Mouse (Mus musculus) forelimb bud, embryonic 11.5 days (tissue): ENCODE measurements around the gene Map1s.
A peak's percentile ranks its signal among the peaks of the same experiment; 100 is the strongest.
"Not testable (repeated sequence)": the region's sequence is repeated elsewhere in the genome, so short reads cannot be mapped to it uniquely, and the experiment has no call there.

ENCODE experiments used
- DNase-seq: peaks from one replicate; pipeline ENCODE4 v3.0.0-alpha.2; 2012; ENCODE audit warnings: low read depth, low spot score

Gene Map1s

DNA sequence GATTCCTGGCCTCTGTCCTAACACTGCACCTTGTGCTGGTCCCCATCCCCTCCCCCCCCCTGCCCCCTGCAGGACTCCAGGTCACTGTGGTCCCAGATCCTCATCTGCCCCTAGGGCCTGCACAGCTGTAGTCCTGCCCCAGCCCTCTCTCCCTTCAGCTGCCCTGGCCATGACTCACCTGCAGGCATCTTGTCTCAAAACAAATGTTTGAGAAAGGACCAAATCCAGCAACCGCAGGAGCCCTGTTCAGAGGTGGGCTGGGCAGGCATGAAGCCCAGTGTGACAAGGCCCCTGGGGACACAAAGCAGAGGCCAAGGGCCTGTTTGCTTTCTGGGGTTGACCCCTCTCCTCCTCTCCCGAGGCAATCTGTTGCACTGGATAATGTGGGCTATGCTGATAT, 27.6 kb upstream of the Map1s start:
- no peak for DNase-seq

DNA sequence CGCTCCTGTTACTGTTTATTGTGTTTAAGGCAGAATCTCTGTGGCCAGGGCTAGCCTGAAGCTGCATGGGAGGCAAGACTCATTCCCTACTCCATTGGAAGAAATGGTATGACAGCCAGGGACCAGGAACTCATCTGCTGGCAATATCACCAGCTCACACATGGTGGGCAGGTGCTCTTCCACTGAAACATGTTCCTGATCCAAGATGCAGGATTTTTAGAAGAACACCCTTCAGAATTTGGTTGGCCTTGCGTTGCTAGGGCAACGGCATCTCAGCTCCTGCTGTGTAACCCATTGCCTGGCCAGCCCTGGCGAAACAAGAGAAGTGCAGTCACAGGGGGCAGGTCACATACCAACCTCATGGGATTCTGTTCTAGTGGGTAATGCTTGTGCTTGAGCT, 26.2 kb upstream of the Map1s start:
- no peak for DNase-seq

DNA sequence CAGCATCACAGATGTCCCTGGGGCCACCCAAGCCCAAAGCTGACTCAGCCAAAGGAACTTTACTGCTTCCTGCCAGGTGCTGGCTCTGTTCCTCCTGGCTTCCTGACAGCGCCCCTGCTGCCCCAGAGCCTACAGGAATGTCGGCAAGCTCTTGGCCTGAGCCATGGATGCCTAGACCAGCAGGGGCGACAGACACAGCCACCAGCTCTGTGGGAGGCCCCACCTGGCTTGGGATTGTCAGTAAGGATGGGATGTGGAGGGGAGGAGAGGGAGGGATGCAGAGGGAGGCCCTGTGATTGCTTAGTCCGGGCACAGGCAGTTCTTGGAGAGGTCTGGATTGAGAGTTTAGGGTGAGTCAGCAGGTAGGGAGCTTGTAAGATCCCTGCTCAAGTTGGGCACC, 25.6 kb upstream of the Map1s start:
- no peak for DNase-seq

DNA sequence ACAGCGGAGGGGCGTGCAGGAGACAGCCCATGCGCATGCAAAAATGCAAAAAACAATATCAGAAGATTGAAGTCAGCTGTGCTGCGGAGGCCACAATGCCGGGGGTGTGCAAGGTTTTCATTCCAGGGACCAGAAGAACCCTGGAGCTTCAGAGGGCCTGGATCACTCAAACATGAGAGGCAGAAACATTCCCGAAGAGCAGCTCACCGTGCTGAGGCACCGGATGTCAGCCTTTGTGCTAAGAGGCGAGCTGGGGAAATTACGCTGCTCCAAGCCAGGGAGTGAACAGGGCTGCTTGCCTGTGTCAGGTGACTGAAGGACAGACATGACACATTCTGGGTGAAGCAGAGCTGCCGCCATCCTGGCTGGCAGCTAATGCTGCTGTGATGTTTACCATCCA, 25.2 kb upstream of the Map1s start:
- no peak for DNase-seq

DNA sequence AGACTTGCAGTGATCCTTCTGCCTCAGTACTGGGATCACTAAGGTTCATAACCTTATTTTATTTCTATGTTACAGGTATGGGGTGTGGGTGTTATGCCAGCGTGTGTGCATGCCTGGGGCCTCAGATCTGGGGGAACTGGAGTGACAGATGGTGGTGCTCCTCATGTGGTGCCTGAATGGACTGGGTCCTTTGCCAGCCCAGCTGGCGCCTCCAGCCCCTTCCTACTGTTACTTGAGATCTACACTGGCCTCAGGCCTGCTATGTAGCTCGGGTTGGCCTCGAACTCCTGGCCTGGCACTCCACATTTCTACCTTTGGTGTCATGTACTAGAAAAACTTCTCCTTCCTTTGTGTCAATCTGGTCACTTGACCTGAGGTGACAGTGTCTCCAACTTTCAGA, 21.5 kb upstream of the Map1s start:
- no peak for DNase-seq

DNA sequence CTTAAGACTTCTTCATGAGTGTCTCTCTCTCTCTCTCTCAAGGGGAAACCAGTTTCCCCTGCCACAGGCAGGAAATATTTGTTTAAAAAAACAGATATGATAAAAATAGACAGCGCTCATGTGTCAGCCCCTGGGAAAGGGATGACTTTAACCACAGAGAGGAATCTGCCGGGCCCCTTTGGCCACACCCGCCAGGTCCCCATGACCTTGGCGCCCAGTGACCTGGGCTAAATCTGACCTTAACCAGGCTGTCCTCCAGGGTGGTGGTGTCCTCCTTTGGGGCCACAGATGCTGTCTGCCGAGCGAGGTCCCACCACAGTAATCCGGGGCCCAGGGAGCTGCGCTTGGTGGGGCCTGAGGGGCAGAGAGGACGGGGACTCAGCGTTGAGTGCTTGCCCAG, 21.0 kb upstream of the Map1s start:
- no peak for DNase-seq

DNA sequence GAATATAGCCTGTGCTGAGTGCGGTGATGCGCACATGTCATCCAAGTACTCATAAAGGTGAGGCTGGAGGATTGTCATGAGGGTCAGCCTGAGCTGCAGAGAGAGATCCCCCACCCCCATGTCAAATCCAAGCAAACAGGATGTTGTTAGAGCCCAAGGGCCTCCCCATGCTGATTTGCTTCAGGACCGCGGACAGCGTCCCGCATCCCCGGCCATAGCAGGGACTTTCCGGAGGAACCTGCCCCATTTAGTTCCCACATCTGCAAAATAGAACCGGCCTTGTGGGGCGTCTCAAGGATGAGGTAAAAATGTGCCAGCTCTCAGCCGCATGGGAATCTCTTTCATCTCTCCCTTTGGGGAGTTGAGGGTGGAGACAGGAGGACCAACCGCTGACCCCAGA, 20.1 kb upstream of the Map1s start:
- DNase-seq = peak; percentile 69

DNA sequence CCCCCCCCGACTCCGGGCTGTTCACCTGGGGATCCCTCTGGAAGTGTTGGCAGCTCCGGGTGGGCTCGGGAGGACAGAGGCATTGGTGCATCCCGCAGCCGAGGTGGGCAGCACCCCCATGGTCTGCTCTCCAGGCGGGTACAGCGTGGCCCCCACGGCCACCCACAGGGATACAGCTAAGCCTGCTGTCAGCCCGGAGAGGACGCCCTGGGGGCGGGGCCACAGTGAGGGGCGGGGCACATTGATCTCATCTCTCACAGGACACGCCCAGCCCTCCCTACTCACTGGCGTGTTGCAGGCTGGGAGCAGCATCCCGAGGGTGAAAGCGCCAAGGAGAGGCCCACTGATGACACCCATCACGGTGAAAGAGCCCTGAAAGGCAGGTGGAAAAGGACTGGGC, 18.1 kb upstream of the Map1s start:
- no peak for DNase-seq

DNA sequence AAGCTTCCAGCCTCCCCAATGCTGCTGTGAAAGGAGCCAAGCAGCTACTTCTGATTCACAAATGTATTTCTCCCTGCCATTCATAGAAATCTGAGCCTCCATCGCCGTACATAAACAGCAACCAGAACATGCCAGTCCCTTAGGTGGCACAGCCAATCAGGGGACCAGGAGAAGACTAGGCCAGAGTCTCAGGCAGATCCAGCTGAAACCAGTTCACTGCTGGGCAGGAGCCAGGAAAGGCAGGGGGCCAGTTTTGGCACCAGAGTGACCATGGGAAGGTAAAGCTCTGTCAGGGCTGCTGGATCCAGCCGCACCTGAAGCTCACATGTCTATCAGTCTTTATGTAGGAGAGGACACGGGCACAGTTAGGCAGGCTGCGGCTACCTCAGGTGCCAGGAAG, 15.1 kb upstream of the Map1s start:
- no peak for DNase-seq

DNA sequence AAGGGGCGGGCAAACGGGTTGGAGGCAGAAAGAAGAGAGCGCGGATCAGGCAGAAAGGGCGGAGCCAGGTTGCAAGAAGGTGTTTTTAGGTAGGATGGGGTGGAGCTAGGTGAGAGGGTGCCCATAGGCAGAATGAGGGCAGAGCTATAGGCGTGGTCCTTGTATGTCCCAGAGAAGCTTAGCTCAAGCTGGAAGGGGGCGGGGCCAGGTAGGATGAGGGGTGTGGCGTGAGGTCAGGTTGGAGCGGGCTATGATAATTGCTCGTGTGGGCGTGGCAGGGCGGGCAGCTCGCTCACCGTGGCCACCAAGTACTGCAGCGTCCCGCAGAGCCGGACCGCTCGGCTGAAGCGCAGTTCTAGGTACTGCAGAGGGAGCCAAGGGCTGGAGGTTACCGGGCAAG, 14.4 kb upstream of the Map1s start:
- no peak for DNase-seq

DNA sequence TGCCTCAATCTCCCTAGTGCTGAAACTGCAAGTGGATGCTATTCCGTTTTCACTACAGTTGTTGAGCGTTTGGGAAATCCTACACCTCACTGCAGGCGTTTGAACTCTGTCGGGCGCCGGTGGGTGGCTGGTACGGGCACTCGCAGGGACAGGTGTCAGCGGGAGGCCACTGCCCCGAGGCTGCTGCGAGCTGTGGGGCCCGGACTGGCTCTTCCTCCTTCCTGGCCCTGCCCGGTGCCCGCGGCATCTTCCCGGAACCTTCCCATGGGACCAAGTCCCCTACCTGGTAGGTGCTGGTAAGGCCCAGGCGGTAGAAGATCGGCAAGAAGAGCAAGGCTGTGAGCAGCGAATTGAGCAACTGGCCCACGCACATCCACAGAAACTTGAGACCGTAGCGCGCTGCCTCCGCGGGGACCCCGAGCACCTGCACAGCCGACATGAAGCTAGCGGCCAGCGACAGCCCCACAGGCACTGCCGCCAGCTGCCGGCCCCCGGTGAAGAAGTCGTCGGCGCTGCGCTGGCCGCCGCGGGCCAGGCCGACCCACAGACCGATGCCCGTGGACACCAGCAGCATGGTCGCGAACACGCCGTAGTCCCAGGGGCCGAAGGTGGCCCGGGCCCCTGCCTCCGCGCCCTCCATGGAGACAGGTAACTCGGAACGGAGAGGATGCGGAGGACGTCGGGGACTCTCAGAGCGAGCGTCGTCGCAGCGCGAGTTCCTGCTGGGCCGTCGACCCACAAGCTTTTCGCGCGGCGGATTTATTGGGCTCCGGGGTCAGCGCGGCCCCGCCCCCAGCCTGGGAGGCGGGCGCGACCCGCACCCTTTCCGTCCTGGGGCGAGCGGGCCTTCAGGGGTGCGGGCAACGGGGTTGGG, 13.5 kb upstream of the Map1s start, which contains the start of gene Slc5a5:
Gene Slc5a5 (minus strand): TSS at position 736 of the 874 bp plus-strand sequence.
- no peak for DNase-seq

DNA sequence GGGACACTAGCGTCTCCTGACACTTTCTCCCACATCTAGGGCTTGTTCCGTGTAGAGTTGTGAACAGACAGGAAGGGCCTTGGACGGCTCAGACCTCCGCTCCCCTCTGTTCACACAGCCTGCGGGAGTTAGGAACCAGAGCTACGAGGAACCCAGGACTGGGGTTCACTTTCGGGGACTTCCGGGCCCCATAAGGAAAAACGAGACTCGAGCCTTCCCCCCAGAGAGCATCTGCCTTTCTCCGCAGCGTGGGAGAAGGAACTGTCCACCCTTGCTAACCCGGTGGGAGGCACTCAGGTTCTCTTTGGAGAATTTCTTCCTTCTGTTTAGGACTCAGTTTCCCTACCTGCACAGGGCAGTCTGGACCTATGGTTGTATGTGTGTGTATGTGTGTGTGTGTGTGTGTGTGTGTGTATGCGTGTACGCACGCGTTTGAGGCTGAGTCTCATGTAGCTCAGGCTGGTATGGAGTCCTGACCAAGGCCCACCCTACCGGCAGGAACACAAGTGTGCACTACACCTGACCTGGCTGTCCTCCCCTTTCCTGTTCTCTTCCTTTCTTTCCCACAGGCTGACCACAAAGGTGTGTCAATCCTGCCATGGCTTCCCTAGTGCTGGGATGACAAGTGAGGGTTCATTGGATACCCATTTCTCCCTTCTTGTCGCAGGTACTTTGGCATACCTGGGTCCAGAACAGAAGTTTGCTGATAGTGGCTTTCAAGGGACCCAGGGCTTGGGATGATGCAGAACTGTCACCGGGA, 12.7 kb upstream of the Map1s start:
- DNase-seq = no peak

DNA sequence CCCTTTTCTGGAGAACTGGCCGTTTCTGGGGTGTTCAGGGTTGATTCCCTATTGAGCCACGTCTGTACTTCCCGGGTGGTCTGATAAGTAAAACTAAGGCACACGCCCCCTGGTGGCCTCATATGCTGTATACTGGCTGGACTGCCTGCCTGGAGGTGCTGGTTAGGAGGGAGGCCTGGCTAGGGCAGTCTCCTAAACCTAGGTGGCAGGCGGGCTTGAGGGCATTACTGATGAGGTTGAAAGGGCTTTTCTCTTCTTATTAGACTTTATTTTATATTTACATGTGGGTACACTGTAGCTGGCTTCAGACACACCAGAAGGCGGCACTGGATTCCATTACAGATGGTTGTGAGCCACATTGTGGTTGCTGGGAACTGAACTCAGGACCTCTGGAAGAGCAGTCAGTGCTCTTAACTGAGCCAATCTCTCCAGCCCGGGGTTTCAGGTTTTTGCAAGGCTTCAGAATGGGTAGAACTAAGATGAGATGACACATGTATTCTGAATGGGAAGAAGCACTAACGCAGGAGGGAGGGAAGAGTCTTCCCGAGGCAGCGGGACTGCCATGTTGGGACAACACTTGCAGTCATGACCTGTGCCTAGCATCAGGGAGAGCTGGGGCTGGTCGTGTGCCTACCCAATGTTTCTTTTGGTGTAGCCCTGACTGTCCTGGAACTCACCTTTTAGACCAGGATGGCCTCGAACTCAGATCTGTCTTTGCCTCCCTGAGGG, 11.9 kb upstream of the Map1s start:
- DNase-seq = peak; percentile 88

DNA sequence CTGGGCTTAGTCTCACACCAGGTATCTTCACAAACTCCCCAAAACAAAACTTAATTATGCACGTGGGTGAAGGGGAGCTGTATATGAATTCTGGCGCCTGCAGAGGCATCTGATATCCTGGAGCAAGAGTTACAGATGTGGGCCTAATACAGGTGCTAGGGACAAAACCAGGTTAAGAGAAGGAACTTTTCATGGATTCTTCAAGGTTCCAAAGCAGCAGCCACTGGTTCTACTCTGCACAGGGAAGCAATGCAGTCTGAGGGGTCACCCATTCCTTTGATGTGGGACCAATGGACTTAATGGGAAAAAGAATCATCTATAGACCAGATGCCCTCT, 11.4 kb upstream of the Map1s start:
- no peak for DNase-seq

DNA sequence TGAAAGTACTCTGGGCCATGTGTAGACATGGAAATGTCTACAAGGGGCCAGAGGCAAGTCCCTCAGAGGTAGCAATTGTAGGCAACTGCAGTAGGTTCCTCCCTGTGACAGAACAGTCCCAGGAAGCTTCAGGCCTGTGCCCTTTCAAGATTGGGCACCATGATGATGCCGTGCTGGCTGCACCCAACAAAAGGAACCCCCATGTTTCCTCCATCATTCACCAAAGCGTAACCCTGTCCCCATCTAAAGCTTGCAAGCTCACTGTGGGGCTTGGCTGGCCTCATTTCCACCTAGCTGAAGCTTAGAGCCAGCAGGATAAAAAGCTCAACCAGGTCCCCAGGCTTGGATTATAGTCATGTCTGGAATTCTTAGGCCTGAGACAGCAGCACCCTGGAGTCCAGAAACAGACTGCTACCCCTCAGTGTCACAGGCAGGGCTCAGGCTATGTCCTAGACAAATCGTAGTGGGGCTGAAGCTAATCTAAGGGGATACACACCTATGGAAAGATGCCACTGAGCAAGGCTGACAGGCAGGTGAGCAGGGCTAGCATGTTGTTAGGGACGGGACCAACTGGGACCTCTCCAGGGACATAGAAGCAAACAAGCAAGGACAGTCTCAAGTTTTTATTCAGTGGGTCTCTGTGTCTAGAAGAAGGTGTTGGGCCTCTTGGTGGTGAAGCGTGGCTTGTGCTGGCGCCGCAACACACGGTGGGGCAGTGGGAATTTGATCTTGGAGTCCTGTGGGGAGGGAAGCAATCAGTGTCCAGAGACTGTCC, 10.8 kb upstream of the Map1s start:
- DNase-seq = no peak

DNA sequence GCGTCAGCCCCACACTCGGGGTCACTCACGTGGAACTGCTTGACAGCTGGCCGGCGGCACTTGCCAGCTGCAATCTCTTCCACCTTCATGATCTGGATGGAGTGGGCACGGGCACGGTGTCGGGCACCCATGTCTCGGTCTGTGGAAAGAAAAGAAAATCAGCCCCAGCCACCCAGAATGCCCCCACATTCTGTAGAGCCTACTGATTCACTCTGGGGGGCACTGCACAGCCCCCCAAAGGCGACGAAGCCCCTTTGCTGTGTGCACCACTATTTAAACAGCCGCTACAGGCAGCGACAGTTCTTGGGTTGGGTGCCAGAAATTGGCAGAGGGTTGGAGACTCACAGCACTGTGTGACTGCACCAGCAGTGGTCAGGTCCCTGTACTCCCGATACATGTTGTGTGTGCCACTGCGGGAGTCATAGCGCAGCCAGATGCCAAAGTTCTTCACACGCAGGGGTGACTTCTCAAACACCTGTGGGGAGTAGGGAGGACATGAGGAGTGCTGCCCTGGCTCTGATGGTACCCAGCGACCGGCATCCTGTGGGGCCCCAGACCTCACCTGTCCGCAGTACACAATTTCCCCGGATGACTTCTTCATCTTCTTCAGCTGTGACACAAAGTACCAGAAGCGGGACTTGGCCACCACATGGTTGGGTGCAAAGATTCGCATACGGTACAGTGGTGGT, 10.0 kb upstream of the Map1s start:
- not testable (repeated sequence) for DNase-seq

DNA sequence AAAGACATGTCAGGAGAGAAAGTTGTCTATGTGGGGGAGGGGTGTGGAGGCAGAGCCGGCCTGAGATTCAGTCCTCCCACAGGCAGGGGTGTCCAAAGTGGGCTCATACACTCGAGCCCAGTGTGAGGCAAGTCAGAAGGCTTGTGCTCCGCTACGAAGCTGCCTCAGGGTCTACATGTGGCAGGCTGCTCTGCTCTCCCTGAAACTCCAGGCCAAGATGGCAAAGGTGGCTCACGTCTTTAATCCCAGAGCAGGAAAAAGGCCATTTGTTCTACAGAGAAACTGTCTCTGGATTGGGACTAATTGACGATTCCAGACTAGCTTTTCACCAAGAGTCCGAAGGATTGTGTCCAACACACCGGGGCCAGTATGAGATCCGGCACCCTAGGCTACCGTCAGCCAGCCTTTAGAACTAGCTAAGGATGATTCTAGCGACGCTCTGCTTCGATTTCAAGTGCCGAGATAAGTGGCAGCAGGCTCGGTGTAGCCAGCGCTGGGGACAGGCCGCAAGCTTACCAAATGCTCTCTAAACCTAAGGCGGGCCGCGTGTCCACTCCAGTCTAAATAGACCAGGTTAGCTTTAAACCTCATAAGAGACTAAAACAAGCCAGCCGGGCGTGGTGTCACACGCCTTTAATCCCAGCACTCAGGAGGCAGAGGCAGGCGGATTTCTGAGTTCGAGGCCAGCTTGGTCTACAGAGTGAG, 9.3 kb upstream of the Map1s start:
- DNase-seq = no peak

DNA sequence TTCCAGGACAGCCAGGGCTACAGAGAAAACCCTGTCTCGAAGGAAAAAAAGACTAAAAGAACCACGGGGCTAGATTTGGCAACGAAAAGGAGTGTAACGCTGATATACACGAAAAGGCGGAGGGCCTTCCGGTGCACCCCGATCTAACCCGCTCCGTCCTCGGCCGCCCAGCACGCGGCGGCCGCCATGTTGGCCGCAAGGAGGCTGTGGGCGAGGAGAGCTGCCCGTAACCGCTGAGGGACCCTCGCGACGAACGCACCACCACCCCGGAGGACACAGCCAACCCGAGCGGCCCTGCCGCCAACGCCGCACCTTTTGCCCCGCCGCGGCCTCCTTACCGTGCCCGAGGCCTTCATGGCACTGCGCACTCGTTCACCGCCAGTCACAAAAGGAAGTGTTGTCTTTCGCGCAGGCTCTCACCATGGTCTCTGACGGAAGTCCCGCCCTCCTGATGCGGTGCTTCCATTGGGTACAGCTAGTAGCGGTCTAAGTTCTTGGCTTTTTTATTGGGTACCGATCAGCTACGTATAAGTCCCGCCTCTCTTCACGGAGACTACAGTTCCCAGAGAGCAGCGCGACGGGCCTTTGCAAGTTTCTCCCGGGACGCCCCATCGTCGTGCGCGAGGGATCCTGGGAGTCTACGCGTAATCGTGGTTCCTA, 8.6 kb upstream of the Map1s start, which contains the start of gene Rpl18a:
Gene Rpl18a (minus strand): TSS at position 392 of the 660 bp plus-strand sequence.
- DNase-seq = peak; percentile 98

DNA sequence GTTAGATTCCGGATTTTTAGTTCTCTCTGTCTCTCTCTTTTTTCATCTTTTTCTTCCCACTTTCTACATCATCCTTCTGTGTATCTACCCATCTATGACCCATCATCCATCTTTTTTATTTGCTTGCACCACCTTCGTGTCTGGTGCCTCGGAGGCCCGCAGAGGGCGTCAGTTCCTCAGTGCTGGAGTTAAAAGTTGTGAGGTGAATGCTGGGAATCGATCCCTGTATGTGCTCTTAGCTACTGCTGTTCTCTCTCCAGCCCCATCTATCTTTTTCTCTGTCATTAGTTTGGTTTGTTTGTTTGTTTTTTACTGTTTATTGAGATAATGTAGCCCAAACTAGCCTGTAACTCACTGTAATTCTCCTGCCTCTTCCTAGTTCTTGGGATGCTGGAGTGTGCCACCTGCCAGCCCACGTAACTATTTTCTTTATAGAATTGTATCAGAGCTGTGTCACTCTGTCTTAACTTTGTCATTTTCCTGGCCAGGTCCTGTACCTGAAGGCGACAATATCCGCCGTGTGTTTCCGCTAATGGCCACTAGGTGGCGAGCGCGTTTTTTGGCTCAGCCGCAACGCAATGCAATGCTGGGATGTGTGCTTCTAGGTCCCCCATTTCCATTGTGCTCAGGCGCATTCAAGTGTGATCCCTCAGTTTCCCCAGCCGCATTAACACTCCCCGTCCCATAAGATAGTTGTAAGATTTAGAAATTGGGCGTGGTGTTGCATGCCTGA, 7.9 kb upstream of the Map1s start:
- peak; percentile 88 for DNase-seq
